Mouse (Mus musculus): ENCODE measurements around the gene Gm19668. TPM values are rescaled to one million over a fixed set of nuclear protein-coding genes. Genes with fewer than 3 reads are reported as not detected.

Gm19668 gene
- not detected in 2 replicates for total RNA-seq (2014; rRNA removed; ENCODE audit: low replicate concordance)
- polyA plus RNA-seq (2015; fragmentation: Nextera tagmentation; extraction: Ambion mirVana) = not detected in 2 replicates

- no peak within 1 kb of the TSS for H3K9ac ChIP-seq (replicated peaks; ENCODE audit: low read depth, low read length)
- WGBS = 69% methylated on average over 8 of the region's 8 CpGs
- no peaks in the 10 kb centered on the region for H3K4me1 ChIP-seq (ENCODE audit: control insufficient read depth, insufficient read depth)
- H3K27ac ChIP-seq (ENCODE audit: low read depth) = no peak within 1 kb of the TSS
- TF ChIP-seq EP300 (IDR thresholded peaks at IDR 0.05; ENCODE audit: low read depth) = no peak
- no peaks in the 10 kb centered on the region for H3K9me3 ChIP-seq (replicated peaks; ENCODE audit: control insufficient read depth, low read length)
- H3K4me2 ChIP-seq (ENCODE audit: low read depth, low read length) = no peak within 1 kb of the TSS
- no peaks in the 10 kb centered on the region for H3K27me3 ChIP-seq (ENCODE audit: control insufficient read depth, insufficient read depth, low read length)
- ATAC-seq (ENCODE audit: insufficient read depth, low read depth) (no peak), DNase-seq (ENCODE audit: low spot score) (no peak)
- H3K4me3 ChIP-seq (ENCODE audit: low read depth, low read length) = no peak within 1 kb of the TSS
- H3K36me3 ChIP-seq (replicated peaks; ENCODE audit: control insufficient read depth, insufficient read depth, low read length) = no peaks in the 10 kb centered on the region
Measured at GRCm38 (mm10) chr10:77798921-77799508, at the start of gene Gm19668. Gm19668 (minus strand) TSS chr10:77799133.

GRCm38 (mm10) chr10:77847538-77847937 lies 48.6 kb upstream of the Gm19668 start:
- DNase-seq (ENCODE audit: low spot score) = no peak
- WGBS = 69% methylated on average over 2 of the region's 2 CpGs

GRCm38 (mm10) chr10:77846961-77847360 lies 48.0 kb upstream of the Gm19668 start:
- Histone ChIP-seq H3K27me3 (ENCODE audit: control insufficient read depth, insufficient read depth, low read length) (no peaks in the 10 kb centered on the region), H3K4me3 (ENCODE audit: low read depth, low read length) (no peak overlapping the region), H3K4me2 (ENCODE audit: low read depth, low read length) (no peak overlapping the region), H3K36me3 (replicated peaks; ENCODE audit: control insufficient read depth, insufficient read depth, low read length) (no peaks in the 10 kb centered on the region), H3K9me3 (replicated peaks; ENCODE audit: control insufficient read depth, low read length) (0 out of 2 replicates have a peak, but pooled peaks cover 15% of the 10 kb centered on the region), H3K27ac (ENCODE audit: low read depth) (no peak overlapping the region), H3K9ac (replicated peaks; ENCODE audit: low read depth, low read length) (no peak overlapping the region), H3K4me1 (ENCODE audit: control insufficient read depth, insufficient read depth) (no peaks in the 10 kb centered on the region)
- DNase-seq (ENCODE audit: low spot score) = no peak
- TF ChIP-seq EP300 (IDR thresholded peaks at IDR 0.05; ENCODE audit: low read depth) = no peak
- WGBS = 24% methylated on average over 2 of the region's 2 CpGs
- no peak for ATAC-seq (ENCODE audit: insufficient read depth, low read depth)

More at GRCm38 (mm10) chr10:77847538-77847937, 48.6 kb upstream of the Gm19668 start:
- no peak overlapping the region for H3K27ac ChIP-seq (ENCODE audit: low read depth)
- no peak overlapping the region for H3K9ac ChIP-seq (replicated peaks; ENCODE audit: low read depth, low read length)
- H3K4me1 ChIP-seq (ENCODE audit: control insufficient read depth, insufficient read depth) = no peaks in the 10 kb centered on the region
- no peak overlapping the region for H3K4me3 ChIP-seq (ENCODE audit: low read depth, low read length)
- TF ChIP-seq EP300 (IDR thresholded peaks at IDR 0.05; ENCODE audit: low read depth) = no peak
- TF ChIP-seq CTCF (IDR thresholded peaks at IDR 0.05; ENCODE audit: low read depth) = no peak
- H3K9me3 ChIP-seq (replicated peaks; ENCODE audit: control insufficient read depth, low read length) = 0 out of 2 replicates have a peak, but pooled peaks cover 15% of the 10 kb centered on the region
- H3K27me3 ChIP-seq (ENCODE audit: control insufficient read depth, insufficient read depth, low read length) = no peaks in the 10 kb centered on the region
- H3K36me3 ChIP-seq (replicated peaks; ENCODE audit: control insufficient read depth, insufficient read depth, low read length) = no peaks in the 10 kb centered on the region
- no peak overlapping the region for H3K4me2 ChIP-seq (ENCODE audit: low read depth, low read length)
- no peak for ATAC-seq (ENCODE audit: insufficient read depth, low read depth)

- ATAC-seq (ENCODE audit: insufficient read depth, low read depth) (no peak), DNase-seq (ENCODE audit: low spot score) (no peak)
- H3K27ac ChIP-seq (ENCODE audit: low read depth) = no peak within 1 kb of the TSS
- no peak within 1 kb of the TSS for H3K4me3 ChIP-seq (ENCODE audit: low read depth, low read length)
- TF ChIP-seq EP300 (IDR thresholded peaks at IDR 0.05; ENCODE audit: low read depth) (no peak), CTCF (IDR thresholded peaks at IDR 0.05; ENCODE audit: low read depth) (no peak)
- no peak within 1 kb of the TSS for H3K4me2 ChIP-seq (ENCODE audit: low read depth, low read length)
- WGBS = 62% methylated on average over 3 of the region's 3 CpGs
- H3K36me3 ChIP-seq (replicated peaks; ENCODE audit: control insufficient read depth, insufficient read depth, low read length) = no peaks in the 10 kb centered on the region
- no peaks in the 10 kb centered on the region for H3K27me3 ChIP-seq (ENCODE audit: control insufficient read depth, insufficient read depth, low read length)
- no peaks in the 10 kb centered on the region for H3K4me1 ChIP-seq (ENCODE audit: control insufficient read depth, insufficient read depth)
- H3K9ac ChIP-seq (replicated peaks; ENCODE audit: low read depth, low read length) = no peak within 1 kb of the TSS
- 0 out of 2 replicates have a peak, but pooled peaks cover 15% of the 10 kb centered on the region for H3K9me3 ChIP-seq (replicated peaks; ENCODE audit: control insufficient read depth, low read length)
Measured at GRCm38 (mm10) chr10:77846503-77846902, 47.6 kb upstream of the Gm19668 start, which contains the start of gene Gm36176. Gm36176 (plus strand) TSS chr10:77846803.

GRCm38 (mm10) chr10:77839006-77839405 lies 40.1 kb upstream of the Gm19668 start:
- Histone ChIP-seq H3K4me1 (ENCODE audit: control insufficient read depth, insufficient read depth) (no peaks in the 10 kb centered on the region), H3K27ac (ENCODE audit: low read depth) (no peak overlapping the region), H3K4me2 (ENCODE audit: low read depth, low read length) (no peak overlapping the region), H3K9me3 (replicated peaks; ENCODE audit: control insufficient read depth, low read length) (0 out of 2 replicates have a peak, but pooled peaks cover 11% of the 10 kb centered on the region), H3K27me3 (ENCODE audit: control insufficient read depth, insufficient read depth, low read length) (no peaks in the 10 kb centered on the region), H3K36me3 (replicated peaks; ENCODE audit: control insufficient read depth, insufficient read depth, low read length) (no peaks in the 10 kb centered on the region), H3K4me3 (ENCODE audit: low read depth, low read length) (no peak overlapping the region), H3K9ac (replicated peaks; ENCODE audit: low read depth, low read length) (no peak overlapping the region)
- DNase-seq (ENCODE audit: low spot score) (no peak), ATAC-seq (ENCODE audit: insufficient read depth, low read depth) (no peak)
- TF ChIP-seq EP300 (IDR thresholded peaks at IDR 0.05; ENCODE audit: low read depth) (no peak), CTCF (IDR thresholded peaks at IDR 0.05; ENCODE audit: low read depth) (no peak)
- WGBS = 60% methylated on average over 6 of the region's 6 CpGs

GRCm38 (mm10) chr10:77835647-77836046 lies 36.7 kb upstream of the Gm19668 start, which contains the start of gene Krtap10-10:
Krtap10-10 (plus strand) TSS chr10:77835947.
- no peak within 1 kb of the TSS for H3K9ac ChIP-seq (replicated peaks; ENCODE audit: low read depth, low read length)
- TF ChIP-seq CTCF (IDR thresholded peaks at IDR 0.05; ENCODE audit: low read depth) (no peak), EP300 (IDR thresholded peaks at IDR 0.05; ENCODE audit: low read depth) (no peak)
- H3K36me3 ChIP-seq (replicated peaks; ENCODE audit: control insufficient read depth, insufficient read depth, low read length) = no peaks in the 10 kb centered on the region
- no peaks in the 10 kb centered on the region for H3K9me3 ChIP-seq (replicated peaks; ENCODE audit: control insufficient read depth, low read length)
- H3K4me3 ChIP-seq (ENCODE audit: low read depth, low read length) = no peak within 1 kb of the TSS
- DNase-seq (ENCODE audit: low spot score) (no peak), ATAC-seq (ENCODE audit: insufficient read depth, low read depth) (no peak)
- WGBS = 63% methylated on average over 9 of the region's 9 CpGs
- no peak within 1 kb of the TSS for H3K4me2 ChIP-seq (ENCODE audit: low read depth, low read length)
- H3K27ac ChIP-seq (ENCODE audit: low read depth) = no peak within 1 kb of the TSS
- H3K4me1 ChIP-seq (ENCODE audit: control insufficient read depth, insufficient read depth) = no peaks in the 10 kb centered on the region
- no peaks in the 10 kb centered on the region for H3K27me3 ChIP-seq (ENCODE audit: control insufficient read depth, insufficient read depth, low read length)
